Mouse (Mus musculus) cortical plate, adult 2 months (tissue): Measurements from ENCODE around the gene Cdk14.

ENCODE experiments used
- CTCF ChIP-seq: fragments of 200-500 bp; IDR thresholded peaks from 2 replicates; pipeline ENCODE4 v1.5.1; 2011; ENCODE audit warnings: mild to moderate bottlenecking, control low read depth, low read length; ENCODE audit not compliant: insufficient read depth; ENCODE audit errors: extremely low read depth
- POLR2A ChIP-seq: fragments of 200-500 bp; IDR thresholded peaks from 2 replicates; pipeline ENCODE4 v1.6.1; 2011; ENCODE audit warnings: mild to moderate bottlenecking, low read length, control low read depth; ENCODE audit not compliant: insufficient read depth; ENCODE audit errors: extremely low read depth

DNA sequence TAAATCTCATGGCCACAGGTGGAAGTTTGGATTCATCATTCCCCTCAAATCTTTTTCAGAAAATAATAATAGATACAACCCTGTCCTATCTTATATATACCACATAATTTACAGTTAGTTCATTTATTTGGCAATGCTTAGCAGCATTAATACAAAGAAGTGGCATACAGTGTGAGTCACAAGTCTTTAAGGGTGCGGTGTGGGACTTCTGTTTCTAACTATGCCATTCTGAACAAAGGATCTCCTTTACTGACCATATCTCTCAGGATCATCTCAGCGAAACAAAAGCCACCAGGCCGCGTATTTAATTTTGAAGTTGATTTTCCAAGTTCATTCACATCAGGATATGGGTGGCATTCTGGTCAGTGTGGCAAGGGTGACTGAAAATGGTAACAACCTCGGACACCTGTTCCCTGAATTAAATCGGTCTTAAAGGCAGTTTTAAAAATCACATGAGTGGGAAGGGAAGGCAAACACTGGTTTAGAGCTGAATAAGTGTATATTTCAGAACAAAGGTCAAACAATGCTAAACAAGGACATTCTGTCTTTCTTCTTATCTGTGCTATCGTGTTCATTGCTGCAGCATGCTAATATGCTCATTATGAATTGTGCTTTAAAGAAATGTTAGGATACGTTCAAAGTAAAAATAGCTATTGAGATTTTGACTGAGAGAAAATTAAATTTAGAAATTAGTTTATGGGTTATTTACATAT lies 127.1 kb downstream of the Cdk14 start:
- TF ChIP-seq POLR2A = no peak
- TF ChIP-seq CTCF = no peak
